Comparison of ENCODE assay signal across 15 mouse cellular contexts in genomic region chr2:144769556-144769955, GRCm38 (mm10). TPM values are rescaled to one million over a fixed set of nuclear protein-coding genes. Genes with fewer than 3 reads are reported as not detected.
A peak's percentile ranks its signal among the peaks of the same experiment; 100 is the strongest.
DNase-seq lines count a peak whose midpoint lies in the region; ATAC-seq and TF ChIP-seq lines count a peak whose summit lies in the region.
"Had no signal": no experiment of that assay in that cellular context is flagged by ENCODE, and none has a peak within 500 bp of the region (broad histone marks: within the 10 kb centered on the region; RNA-seq: fewer than 3 reads in every experiment).

No protein-coding gene starts in this region.

- 47% methylated on average over 3 of the region's 3 CpGs for WGBS in forebrain, postnatal 0 days
- WGBS in forebrain, embryonic 16.5 days = 46% methylated on average over 3 of the region's 3 CpGs
- WGBS in lung, embryonic 14.5 days = 22% methylated on average over 3 of the region's 3 CpGs
- 35% methylated on average over 3 of the region's 3 CpGs for WGBS in lung, adult 2 months
- WGBS in lung, embryonic 16.5 days = 32% methylated on average over 3 of the region's 3 CpGs
- WGBS in stomach, embryonic 15.5 days = 26% methylated on average over 3 of the region's 3 CpGs

- no peak overlapping the region for H3K9ac ChIP-seq in forebrain, postnatal 0 days
- H3K9ac ChIP-seq in forebrain, embryonic 16.5 days (replicated peaks; ENCODE audit: low read depth, low read length) = no peak overlapping the region
- no peak overlapping the region for H3K9ac ChIP-seq in lung, embryonic 14.5 days
- no peak overlapping the region for H3K9ac ChIP-seq in lung, embryonic 16.5 days (ENCODE audit: low read length)
- H3K9ac ChIP-seq in stomach, embryonic 15.5 days = no peak overlapping the region
- H3K9ac ChIP-seq: liver, embryonic 14.5 days had no signal

- intact Hi-C loops in left cerebral cortex, postnatal 10 days (cut with DNase I) = no loop called here

- no peaks in the 10 kb centered on the region for H3K36me3 ChIP-seq in forebrain, postnatal 0 days (ENCODE audit: insufficient read depth)
- H3K36me3 ChIP-seq in forebrain, embryonic 16.5 days (ENCODE audit: control insufficient read depth, insufficient read depth) = no peaks in the 10 kb centered on the region
- H3K36me3 ChIP-seq in lung, embryonic 14.5 days (ENCODE audit: insufficient read depth) = no peaks in the 10 kb centered on the region
- H3K36me3 ChIP-seq in lung, embryonic 16.5 days (ENCODE audit: control insufficient read depth, insufficient read depth, low read length) = no peaks in the 10 kb centered on the region
- H3K36me3 ChIP-seq in stomach, embryonic 15.5 days = no peaks in the 10 kb centered on the region

- no peaks in the 10 kb centered on the region for H3K27me3 ChIP-seq in forebrain, postnatal 0 days (ENCODE audit: insufficient read depth, low read length)
- H3K27me3 ChIP-seq in forebrain, embryonic 16.5 days (replicated peaks; ENCODE audit: control insufficient read depth, insufficient read depth, low read length) = no peaks in the 10 kb centered on the region
- H3K27me3 ChIP-seq in lung, embryonic 14.5 days (ENCODE audit: insufficient read depth, low read length) = no peaks in the 10 kb centered on the region
- H3K27me3 ChIP-seq in lung, embryonic 16.5 days (ENCODE audit: control insufficient read depth, insufficient read depth, low read depth, low read length) = no peaks in the 10 kb centered on the region
- H3K27me3 ChIP-seq in stomach, embryonic 15.5 days (replicated peaks) = no peaks in the 10 kb centered on the region
- H3K27me3 ChIP-seq: Patski had no signal

- no peaks in the 10 kb centered on the region for H3K4me1 ChIP-seq in forebrain, postnatal 0 days (ENCODE audit: insufficient read depth)
- H3K4me1 ChIP-seq in forebrain, embryonic 16.5 days (replicated peaks; ENCODE audit: control insufficient read depth, insufficient read depth, low read length) = no peaks in the 10 kb centered on the region
- H3K4me1 ChIP-seq in lung, embryonic 14.5 days (ENCODE audit: insufficient read depth) = peaks cover 9% of the 10 kb centered on the region; the same call in 1 of the 2 replicates
- H3K4me1 ChIP-seq in lung, adult 2 months (ENCODE audit: control insufficient read depth, insufficient read depth, low read length) = no peaks in the 10 kb centered on the region
- peaks cover 13% of the 10 kb centered on the region; the same call in 1 of the 2 replicates for H3K4me1 ChIP-seq in lung, embryonic 16.5 days (replicated peaks; ENCODE audit: control insufficient read depth, insufficient read depth, low read length)
- peaks cover 4% of the 10 kb centered on the region; the same call in 1 of the 2 replicates for H3K4me1 ChIP-seq in stomach, embryonic 15.5 days

- ATAC-seq in forebrain, postnatal 0 days = peak; percentile 25; the same call in 1 of the 2 replicates
- ATAC-seq in forebrain, embryonic 16.5 days = no peak; the same call in 1 of the 2 replicates
- peak; percentile 87 for ATAC-seq in lung, embryonic 14.5 days (ENCODE audit: insufficient read depth)
- ATAC-seq in lung, embryonic 16.5 days (ENCODE audit: low read depth) = peak; percentile 90
- ATAC-seq in stomach, embryonic 15.5 days (ENCODE audit: insufficient read depth, low FRiP score, low read depth) = peak; percentile 64
- ATAC-seq: Patski had no signal

- H3K9me3 ChIP-seq in forebrain, postnatal 0 days (ENCODE audit: low read length) = no peaks in the 10 kb centered on the region
- no peaks in the 10 kb centered on the region; the same call in 1 of the 2 replicates for H3K9me3 ChIP-seq in forebrain, embryonic 16.5 days (ENCODE audit: control insufficient read depth, low read length)
- peaks cover 3% of the 10 kb centered on the region; the same call in 1 of the 2 replicates for H3K9me3 ChIP-seq in lung, embryonic 14.5 days (ENCODE audit: low read depth, low read length)
- H3K9me3 ChIP-seq in lung, embryonic 16.5 days (ENCODE audit: control insufficient read depth, low read length) = no peaks in the 10 kb centered on the region
- H3K9me3 ChIP-seq in stomach, embryonic 15.5 days = no peaks in the 10 kb centered on the region

- TF ChIP-seq CTCF in forebrain, postnatal 0 days (IDR thresholded peaks at IDR 0.05; ENCODE audit: low read depth) = no peak
- TF ChIP-seq CTCF in lung, embryonic 14.5 days (IDR thresholded peaks at IDR 0.05; ENCODE audit: low read depth) = no peak
- TF ChIP-seq CTCF in lung, adult 2 months (IDR thresholded peaks at IDR 0.05; ENCODE audit: insufficient read depth, low read length) = no peak

- no peak overlapping the region for H3K27ac ChIP-seq in forebrain, postnatal 0 days (ENCODE audit: low read depth, low read length)
- no peak overlapping the region for H3K27ac ChIP-seq in forebrain, embryonic 16.5 days (ENCODE audit: low read length)
- peak overlapping the region; percentile 79 for H3K27ac ChIP-seq in lung, embryonic 14.5 days (ENCODE audit: low read depth)
- peak overlapping the region; percentile 85 for H3K27ac ChIP-seq in lung, embryonic 16.5 days (ENCODE audit: low read length)
- H3K27ac ChIP-seq in stomach, embryonic 15.5 days = peak overlapping the region; percentile 81
- H3K27ac ChIP-seq: liver, embryonic 14.5 days had no signal

- DNase-seq in forebrain, postnatal 0 days = no peak
- peak; percentile 82 for DNase-seq in lung, embryonic 14.5 days
- no peak for DNase-seq in lung, adult 2 months
- DNase-seq in left cerebral cortex, postnatal 10 days (ENCODE audit: extremely low spot score in 1 of 2, low spot score in 2 of 2) = no peak
- no peak for DNase-seq in right cerebral cortex, postnatal 10 days (ENCODE audit: low spot score in 2 of 2)
- DNase-seq: cerebellum, postnatal 36 days; layer of hippocampus, adult 9-11 months; right cerebral cortex, adult 18-20 months; thymus, adult 2 months had no signal

- TF ChIP-seq POLR2A in lung, adult 2 months (IDR thresholded peaks at IDR 0.05; ENCODE audit: borderline replicate concordance, extremely low read depth, low read depth, low read length) = no peak

- no peak overlapping the region for H3K4me2 ChIP-seq in forebrain, postnatal 0 days (ENCODE audit: low read depth)
- no peak overlapping the region for H3K4me2 ChIP-seq in forebrain, embryonic 16.5 days (ENCODE audit: low read length)
- no peak overlapping the region for H3K4me2 ChIP-seq in lung, embryonic 14.5 days
- H3K4me2 ChIP-seq in lung, embryonic 16.5 days (ENCODE audit: low read depth, low read length) = no peak overlapping the region
- no peak overlapping the region for H3K4me2 ChIP-seq in stomach, embryonic 15.5 days

- H3K4me3 ChIP-seq in forebrain, postnatal 0 days (ENCODE audit: low read depth, low read length) = no peak overlapping the region
- no peak overlapping the region for H3K4me3 ChIP-seq in forebrain, embryonic 16.5 days (replicated peaks; ENCODE audit: low read length)
- H3K4me3 ChIP-seq in lung, embryonic 14.5 days (ENCODE audit: low read depth, low read length) = no peak overlapping the region
- no peak overlapping the region for H3K4me3 ChIP-seq in lung, adult 2 months (replicated peaks; ENCODE audit: extremely low read depth, low read depth, low read length)
- no peak overlapping the region for H3K4me3 ChIP-seq in lung, embryonic 16.5 days (ENCODE audit: low read length)
- H3K4me3 ChIP-seq in stomach, embryonic 15.5 days (replicated peaks) = no peak overlapping the region

RNA-seq across cellular contexts. Expression of gene Scp2d1, which starts 53.9 kb away (rescaled TPM):
- total RNA-seq in forebrain, postnatal 0 days (2014; rRNA removed) = 0.43 TPM in 1 of 2 replicates, not detected in the other
- not detected in 2 replicates for polyA plus RNA-seq in forebrain, postnatal 0 days (2015; fragmentation: Nextera tagmentation; extraction: Ambion mirVana)
- not detected in 2 replicates for polyA plus RNA-seq in forebrain, embryonic 16.5 days (2015; fragmentation: Nextera tagmentation; extraction: Ambion mirVana)
- polyA plus RNA-seq in lung, embryonic 14.5 days (2014; fragmentation: Nextera tagmentation; extraction: Ambion mirVana) = not detected in 2 replicates
- not detected in 2 replicates for polyA plus RNA-seq in lung, adult 2 months (2012; rRNA removed)
- not detected in 2 replicates for polyA plus RNA-seq in lung, embryonic 16.5 days (2015; fragmentation: Nextera tagmentation; extraction: Ambion mirVana)
- polyA plus RNA-seq in stomach, embryonic 15.5 days (2015; fragmentation: Nextera tagmentation; extraction: Ambion mirVana) = not detected in 2 replicates
- total RNA-seq in left cerebral cortex, postnatal 10 days (2021) = not detected
- total RNA-seq: granulocyte monocyte progenitor cell, adult 5-6 weeks had no signal
- polyA plus RNA-seq: liver, embryonic 14.5 days; Patski; thymus, adult 2 months had no signal

Comparison
In these comparisons a context has a peak if more than half of its experiments do, and no peak if none do; other contexts are left out.
1. H3K27ac ChIP-seq: peak in lung, embryonic 14.5 days (single experiment), lung, embryonic 16.5 days (single experiment) and stomach, embryonic 15.5 days (single experiment); none in forebrain, postnatal 0 days (single experiment) and forebrain, embryonic 16.5 days (single experiment).